Mouse (Mus musculus): ENCODE measurements around the gene Stx5a. TPM values are rescaled to one million over a fixed set of nuclear protein-coding genes. Genes with fewer than 3 reads are reported as not detected.
"Not testable (repeated sequence)": the region's sequence is repeated elsewhere in the genome, so short reads cannot be mapped to it uniquely, and the experiment has no call there.

Gene Stx5a
- polyA plus RNA-seq, 1 experiment from 2014 or later = 122 TPM

DNA sequence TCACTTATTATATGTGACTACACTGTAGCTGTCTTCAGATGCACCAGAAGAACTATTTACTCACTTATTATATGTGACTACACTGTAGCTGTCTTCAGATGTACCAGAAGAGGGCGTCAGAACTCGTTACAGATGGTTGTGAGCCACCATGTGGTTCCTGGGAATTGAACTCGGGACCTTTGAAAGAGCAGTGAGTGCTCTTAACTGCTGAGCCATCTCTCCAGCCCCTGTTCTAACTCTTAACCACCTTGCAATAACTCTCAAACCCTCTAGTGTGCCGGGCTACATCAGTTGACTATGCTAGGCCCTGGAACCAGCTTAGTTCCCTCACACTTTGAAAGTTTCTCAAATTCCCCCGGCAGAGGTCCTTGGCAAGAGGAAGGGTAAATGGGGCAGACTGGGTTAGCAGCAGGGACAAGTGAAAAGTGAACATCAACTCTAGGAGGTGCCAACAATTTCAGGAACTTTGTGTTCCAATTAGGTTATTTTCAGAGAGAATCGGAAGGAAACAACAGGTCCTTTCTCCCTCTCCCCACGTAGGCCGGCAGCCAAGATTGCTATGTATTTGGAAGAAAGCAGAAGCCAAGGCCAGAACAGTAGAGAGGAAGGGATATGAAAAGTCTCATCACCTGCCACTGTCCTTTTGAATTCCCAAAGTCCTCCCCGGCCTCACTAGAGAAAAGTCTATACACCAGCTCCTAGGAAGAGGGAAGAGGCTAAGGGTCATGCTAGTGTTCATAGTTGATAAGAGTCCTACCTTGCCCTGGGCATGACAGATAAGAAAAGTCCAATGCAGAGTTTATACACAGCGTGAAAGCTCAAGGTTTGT is 26.3 kb upstream of the Stx5a start:
- Histone ChIP-seq H3K9me3 (replicated peaks; ENCODE audit: control insufficient read depth, low read length, poor library complexity, severe bottlenecking) (no peaks in the 10 kb centered on the region), H3K27me3 (ENCODE audit: control insufficient read depth, insufficient read depth, low read depth, low read length) (no peaks in the 10 kb centered on the region), H3K4me1 (ENCODE audit: control insufficient read depth, insufficient read depth, low read length) (peaks cover 32% of the 10 kb centered on the region), H3K27ac (ENCODE audit: low read length) (no peak overlapping the region), H3K9ac (ENCODE audit: low read depth, low read length) (no peak overlapping the region), H3K4me2 (ENCODE audit: low read length) (no peak overlapping the region), H3K36me3 (ENCODE audit: control insufficient read depth, insufficient read depth, low read length) (peaks cover 7% of the 10 kb centered on the region), H3K4me3 (ENCODE audit: low read depth, low read length) (no peak overlapping the region)
- WGBS = 74% methylated on average over 10 of the region's 10 CpGs
- no peak for ATAC-seq

GRCm38 (mm10) chr19:8715868-8716766 is 25.1 kb upstream of the Stx5a start:
- Histone ChIP-seq H3K27ac (ENCODE audit: low read length) (no peak overlapping the region), H3K4me1 (ENCODE audit: control insufficient read depth, insufficient read depth, low read length) (peaks cover 23% of the 10 kb centered on the region), H3K4me2 (ENCODE audit: low read length) (no peak overlapping the region), H3K27me3 (ENCODE audit: control insufficient read depth, insufficient read depth, low read depth, low read length) (no peaks in the 10 kb centered on the region), H3K9me3 (replicated peaks; ENCODE audit: control insufficient read depth, low read length, poor library complexity, severe bottlenecking) (no peaks in the 10 kb centered on the region), H3K36me3 (ENCODE audit: control insufficient read depth, insufficient read depth, low read length) (peaks cover 3% of the 10 kb centered on the region; the same call in 1 of the 2 replicates), H3K9ac (ENCODE audit: low read depth, low read length) (no peak overlapping the region), H3K4me3 (ENCODE audit: low read depth, low read length) (no peak overlapping the region)
- no peak for ATAC-seq
- WGBS = 61% methylated on average over 10 of the region's 10 CpGs

- Histone ChIP-seq H3K9ac (ENCODE audit: low read depth, low read length) (no peak overlapping the region), H3K9me3 (replicated peaks; ENCODE audit: control insufficient read depth, low read length, poor library complexity, severe bottlenecking) (no peaks in the 10 kb centered on the region), H3K4me1 (ENCODE audit: control insufficient read depth, insufficient read depth, low read length) (peaks cover 24% of the 10 kb centered on the region), H3K4me2 (ENCODE audit: low read length) (no peak overlapping the region), H3K27ac (ENCODE audit: low read length) (no peak overlapping the region), H3K4me3 (ENCODE audit: low read depth, low read length) (no peak overlapping the region), H3K36me3 (ENCODE audit: control insufficient read depth, insufficient read depth, low read length) (no peaks in the 10 kb centered on the region; the same call in 1 of the 2 replicates), H3K27me3 (ENCODE audit: control insufficient read depth, insufficient read depth, low read depth, low read length) (no peaks in the 10 kb centered on the region)
- no peak for ATAC-seq
- 70% methylated on average over 8 of the region's 10 CpGs for WGBS
Observed at GRCm38 (mm10) chr19:8716767-8717475, 24.3 kb upstream of the Stx5a start.

- H3K9ac ChIP-seq (ENCODE audit: low read depth, low read length) = no peak overlapping the region
- 77% methylated on average over 3 of the region's 3 CpGs for WGBS
- no peak for ATAC-seq
Observed at GRCm38 (mm10) chr19:8718357-8718756, 22.9 kb upstream of the Stx5a start.

DNA sequence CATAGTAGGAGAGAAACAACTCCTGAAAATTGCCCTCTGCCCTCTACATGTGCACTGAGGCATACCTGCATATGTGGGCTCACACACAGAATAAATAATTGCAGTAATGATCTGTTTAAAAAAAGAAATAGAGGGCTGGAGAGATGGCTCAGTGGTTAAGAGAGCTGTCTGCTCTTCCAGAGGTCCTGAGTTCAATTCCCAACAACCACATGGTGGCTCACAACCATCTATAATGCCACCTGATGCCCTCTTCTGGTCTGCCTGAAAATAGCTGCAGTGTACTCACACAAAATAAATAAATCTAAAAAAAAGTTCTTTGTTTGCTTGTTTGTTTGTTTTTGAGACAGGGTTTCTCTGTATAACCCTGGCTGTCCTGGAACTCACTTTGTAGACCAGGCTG is 22.2 kb upstream of the Stx5a start:
- H3K9ac ChIP-seq (ENCODE audit: low read depth, low read length); H3K27me3 ChIP-seq (ENCODE audit: control insufficient read depth, insufficient read depth, low read depth, low read length); H3K36me3 ChIP-seq (ENCODE audit: control insufficient read depth, insufficient read depth, low read length); H3K4me3 ChIP-seq (ENCODE audit: low read depth, low read length); H3K9me3 ChIP-seq (replicated peaks; ENCODE audit: control insufficient read depth, low read length, poor library complexity, severe bottlenecking); ATAC-seq; H3K4me2 ChIP-seq (ENCODE audit: low read length); H3K27ac ChIP-seq (ENCODE audit: low read length): not testable (repeated sequence)
- H3K4me1 ChIP-seq (ENCODE audit: control insufficient read depth, insufficient read depth, low read length) = peaks cover 18% of the 10 kb centered on the region

More at GRCm38 (mm10) chr19:8718357-8718756, 22.9 kb upstream of the Stx5a start:
- H3K4me3 ChIP-seq (ENCODE audit: low read depth, low read length) = no peak overlapping the region
- no peak overlapping the region for H3K4me2 ChIP-seq (ENCODE audit: low read length)
- H3K9me3 ChIP-seq (replicated peaks; ENCODE audit: control insufficient read depth, low read length, poor library complexity, severe bottlenecking) = no peaks in the 10 kb centered on the region
- H3K4me1 ChIP-seq (ENCODE audit: control insufficient read depth, insufficient read depth, low read length) = peaks cover 20% of the 10 kb centered on the region
- H3K27me3 ChIP-seq (ENCODE audit: control insufficient read depth, insufficient read depth, low read depth, low read length) = no peaks in the 10 kb centered on the region
- H3K36me3 ChIP-seq (ENCODE audit: control insufficient read depth, insufficient read depth, low read length) = no peaks in the 10 kb centered on the region
- no peak overlapping the region for H3K27ac ChIP-seq (ENCODE audit: low read length)

GRCm38 (mm10) chr19:8721378-8721777 is 19.8 kb upstream of the Stx5a start:
- Histone ChIP-seq H3K27ac (ENCODE audit: low read length) (no peak overlapping the region), H3K36me3 (ENCODE audit: control insufficient read depth, insufficient read depth, low read length) (peaks cover 18% of the 10 kb centered on the region), H3K4me1 (ENCODE audit: control insufficient read depth, insufficient read depth, low read length) (peaks cover 30% of the 10 kb centered on the region), H3K4me2 (ENCODE audit: low read length) (peak overlapping the region; percentile 60), H3K9me3 (replicated peaks; ENCODE audit: control insufficient read depth, low read length, poor library complexity, severe bottlenecking) (no peaks in the 10 kb centered on the region), H3K9ac (ENCODE audit: low read depth, low read length) (no peak overlapping the region), H3K4me3 (ENCODE audit: low read depth, low read length) (peak overlapping the region; percentile 78; the same call in 1 of the 2 replicates), H3K27me3 (ENCODE audit: control insufficient read depth, insufficient read depth, low read depth, low read length) (no peaks in the 10 kb centered on the region)
- 97% methylated on average over 1 of the region's 1 CpGs for WGBS
- no peak for ATAC-seq

GRCm38 (mm10) chr19:8722021-8722420 is 19.2 kb upstream of the Stx5a start:
- Histone ChIP-seq H3K4me2 (ENCODE audit: low read length) (peak overlapping the region; percentile 60), H3K36me3 (ENCODE audit: control insufficient read depth, insufficient read depth, low read length) (peaks cover 19% of the 10 kb centered on the region), H3K9ac (ENCODE audit: low read depth, low read length) (peak overlapping the region; percentile 93), H3K4me3 (ENCODE audit: low read depth, low read length) (peak overlapping the region; percentile 78), H3K4me1 (ENCODE audit: control insufficient read depth, insufficient read depth, low read length) (peaks cover 30% of the 10 kb centered on the region), H3K9me3 (replicated peaks; ENCODE audit: control insufficient read depth, low read length, poor library complexity, severe bottlenecking) (no peaks in the 10 kb centered on the region), H3K27me3 (ENCODE audit: control insufficient read depth, insufficient read depth, low read depth, low read length) (no peaks in the 10 kb centered on the region), H3K27ac (ENCODE audit: low read length) (no peak overlapping the region)
- ATAC-seq = no peak
- WGBS = 69% methylated on average over 4 of the region's 4 CpGs

DNA sequence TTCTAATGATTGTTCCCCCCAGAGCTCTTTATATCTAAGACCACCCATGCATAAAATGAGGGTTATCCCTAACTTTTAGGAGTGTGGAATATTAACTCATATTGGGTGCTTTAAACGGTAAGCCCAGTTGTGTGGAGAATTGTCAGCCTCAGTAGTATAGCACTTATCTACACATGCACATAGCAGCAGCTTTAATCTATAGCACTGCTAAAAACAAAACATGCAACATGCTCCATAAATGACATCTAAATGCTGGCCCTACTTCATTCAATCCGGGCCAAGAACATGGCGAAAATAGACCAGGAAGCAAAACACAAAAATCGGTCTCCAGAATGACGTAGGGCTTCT is 18.7 kb upstream of the Stx5a start:
- Histone ChIP-seq H3K4me2 (ENCODE audit: low read length) (peak overlapping the region; percentile 60), H3K36me3 (ENCODE audit: control insufficient read depth, insufficient read depth, low read length) (peaks cover 19% of the 10 kb centered on the region), H3K9ac (ENCODE audit: low read depth, low read length) (peak overlapping the region; percentile 93), H3K27me3 (ENCODE audit: control insufficient read depth, insufficient read depth, low read depth, low read length) (no peaks in the 10 kb centered on the region), H3K9me3 (replicated peaks; ENCODE audit: control insufficient read depth, low read length, poor library complexity, severe bottlenecking) (no peaks in the 10 kb centered on the region), H3K4me1 (ENCODE audit: control insufficient read depth, insufficient read depth, low read length) (peaks cover 30% of the 10 kb centered on the region), H3K4me3 (ENCODE audit: low read depth, low read length) (peak overlapping the region; percentile 78), H3K27ac (ENCODE audit: low read length) (peak overlapping the region; percentile 97)
- WGBS = 0% methylated on average over 5 of the region's 5 CpGs
- peak; percentile 15 for ATAC-seq

Data from midbrain, embryonic 16.5 days (tissue).